Mouse (Mus musculus) embryonic facial prominence, embryonic 15.5 days (tissue): ENCODE results near the gene Gm20388. TPM values are rescaled to one million over a fixed set of nuclear protein-coding genes. Genes with fewer than 3 reads are reported as not detected.

ENCODE experiments used
- ATAC-seq: fragments of 200-750 bp; cut with Nextera tagmentation; 2 replicates; pipeline ENCODE4 v1.8.0; 2017; ENCODE audit warnings: low read depth, moderate TSS enrichment; ENCODE audit not compliant: insufficient number of reproducible peaks, low FRiP score, low TSS enrichment
- H3K27ac ChIP-seq: fragments of 300-500 bp; sonication (generic); replicated peaks from 2 replicates; pipeline ENCODE4 v1.5.1; 2015; ENCODE audit warnings: mild to moderate bottlenecking, inconsistent platforms
- H3K27me3 ChIP-seq: fragments of 300-500 bp; sonication (generic); 2 replicates; pipeline ENCODE4 v1.6.1; 2015; ENCODE audit warnings: inconsistent platforms
- H3K36me3 ChIP-seq: fragments of 300-500 bp; sonication (generic); 2 replicates; pipeline ENCODE4 v1.6.1; 2015; ENCODE audit warnings: mild to moderate bottlenecking, inconsistent platforms
- H3K4me1 ChIP-seq: fragments of 300-500 bp; sonication (generic); 2 replicates; pipeline ENCODE4 v1.6.1; 2015; ENCODE audit warnings: inconsistent platforms
- H3K4me2 ChIP-seq: fragments of 300-500 bp; sonication (generic); replicated peaks from 2 replicates; pipeline ENCODE4 v1.6.1; 2015; ENCODE audit warnings: mild to moderate bottlenecking, inconsistent platforms
- H3K4me3 ChIP-seq: fragments of 300-500 bp; sonication (generic); replicated peaks from 2 replicates; pipeline ENCODE4 v1.5.1; 2015; ENCODE audit warnings: mild to moderate bottlenecking, inconsistent platforms
- H3K9ac ChIP-seq: fragments of 300-500 bp; sonication (generic); 2 replicates; pipeline ENCODE4 v1.6.1; 2015; ENCODE audit warnings: inconsistent platforms
- H3K9me3 ChIP-seq: fragments of 300-500 bp; sonication (generic); replicated peaks from 2 replicates; pipeline ENCODE4 v1.6.1; 2016; ENCODE audit warnings: inconsistent platforms
- WGBS: fragments of 180-500 bp; shearing (Covaris S2); methylation state at CpG from one replicate; pipeline ENCODE4 v1.1.7; 2015; 5-methylcytosine and 5-hydroxymethylcytosine counted together
- polyA plus RNA-seq: library from polyadenylated mRNA; unstranded; fragments of >200 nt; fragmentation: Nextera tagmentation; extraction: Ambion mirVana; gene quantifications from 2 replicates; pipeline ENCODE4 v1.2.1, GENCODE M21; 2015

The Gm20388 gene
- polyA plus RNA-seq, 1 experiment from 2014 or later: 8.0 TPM

DNA sequence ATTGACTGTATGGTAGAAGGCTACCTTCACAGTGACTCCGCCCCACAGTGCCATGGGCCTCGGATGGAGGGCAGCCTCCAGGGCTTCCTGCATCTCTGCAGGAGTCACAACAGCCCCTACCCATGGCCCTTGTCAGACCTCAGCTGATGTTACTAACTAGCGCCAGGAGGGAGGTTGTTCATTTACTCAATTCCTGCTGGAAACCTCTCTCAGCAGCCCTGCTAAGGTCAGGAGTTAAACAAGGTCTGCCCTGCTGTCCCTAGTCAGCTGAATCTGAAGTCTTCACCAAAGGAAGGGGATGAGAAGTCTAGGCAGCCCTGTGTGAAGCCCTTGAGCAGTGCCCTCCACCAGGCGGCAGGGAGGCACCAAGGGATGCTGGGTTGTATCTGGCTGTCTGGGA lies 2160.6 kb downstream of the Gm20388 start:
- no peaks in the 10 kb centered on the region; the same call in 1 of the 2 replicates for H3K27me3 ChIP-seq
- ATAC-seq: no peak
- H3K27ac ChIP-seq: no peak overlapping the region
- no peak overlapping the region for H3K4me3 ChIP-seq
- no peak overlapping the region for H3K4me2 ChIP-seq
- H3K9me3 ChIP-seq: no peaks in the 10 kb centered on the region
- WGBS: 55% methylated on average over 4 of the region's 4 CpGs
- H3K9ac ChIP-seq: no peak overlapping the region
- no peaks in the 10 kb centered on the region for H3K36me3 ChIP-seq
- H3K4me1 ChIP-seq: peaks cover 3% of the 10 kb centered on the region

DNA sequence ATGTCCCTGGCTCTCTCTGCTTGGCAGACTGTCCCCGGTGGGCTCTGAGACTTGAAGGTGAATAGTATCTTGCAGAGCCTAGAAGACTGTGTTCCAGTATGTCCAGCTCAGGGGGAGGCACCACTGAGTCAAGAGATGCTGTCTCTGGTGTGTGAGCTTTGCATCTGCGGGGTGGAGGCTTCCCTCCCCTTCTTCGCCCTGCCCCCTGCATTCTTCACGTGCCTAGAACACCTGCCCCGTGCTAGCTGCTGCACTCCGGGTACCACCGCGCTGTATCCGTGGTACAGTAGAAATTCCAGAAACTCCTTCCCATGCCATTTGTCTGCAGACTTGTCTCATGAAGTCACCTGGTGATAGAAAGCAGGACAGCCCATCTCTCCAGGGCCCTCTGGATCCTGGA lies 2163.3 kb downstream of the Gm20388 start:
- 67% methylated on average over 9 of the region's 9 CpGs for WGBS
- Histone ChIP-seq H3K36me3 (no peaks in the 10 kb centered on the region), H3K27ac (no peak overlapping the region), H3K9ac (no peak overlapping the region), H3K4me3 (no peak overlapping the region), H3K4me2 (no peak overlapping the region), H3K4me1 (peaks cover 7% of the 10 kb centered on the region), H3K9me3 (no peaks in the 10 kb centered on the region), H3K27me3 (no peaks in the 10 kb centered on the region; the same call in none of the 2 replicates)
- ATAC-seq: no peak

DNA sequence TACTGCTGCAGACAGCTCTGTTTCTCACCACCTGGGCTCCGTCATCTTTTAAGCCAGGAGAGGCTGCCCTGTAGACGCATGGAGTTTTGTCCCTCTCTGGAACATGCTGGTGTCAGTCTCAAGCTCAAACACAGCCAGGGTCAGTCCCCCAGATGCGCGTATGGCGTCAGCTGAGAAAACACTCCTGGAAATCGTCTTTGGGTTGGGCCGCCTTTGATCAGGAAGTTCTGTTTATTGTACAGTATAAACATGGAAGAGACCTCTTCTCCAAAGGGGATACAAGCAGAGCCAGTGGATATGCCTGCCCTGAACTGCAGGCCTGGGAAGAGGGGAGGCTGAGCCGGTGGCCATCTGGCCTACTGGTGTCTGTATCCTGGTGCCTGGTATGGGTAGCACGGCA lies 2163.8 kb downstream of the Gm20388 start:
- WGBS: 70% methylated on average over 9 of the region's 9 CpGs
- no peak for ATAC-seq
- Histone ChIP-seq H3K4me1 (peaks cover 7% of the 10 kb centered on the region), H3K27ac (no peak overlapping the region), H3K4me3 (no peak overlapping the region), H3K36me3 (no peaks in the 10 kb centered on the region), H3K27me3 (no peaks in the 10 kb centered on the region; the same call in 1 of the 2 replicates), H3K9ac (no peak overlapping the region), H3K9me3 (no peaks in the 10 kb centered on the region), H3K4me2 (no peak overlapping the region)

DNA sequence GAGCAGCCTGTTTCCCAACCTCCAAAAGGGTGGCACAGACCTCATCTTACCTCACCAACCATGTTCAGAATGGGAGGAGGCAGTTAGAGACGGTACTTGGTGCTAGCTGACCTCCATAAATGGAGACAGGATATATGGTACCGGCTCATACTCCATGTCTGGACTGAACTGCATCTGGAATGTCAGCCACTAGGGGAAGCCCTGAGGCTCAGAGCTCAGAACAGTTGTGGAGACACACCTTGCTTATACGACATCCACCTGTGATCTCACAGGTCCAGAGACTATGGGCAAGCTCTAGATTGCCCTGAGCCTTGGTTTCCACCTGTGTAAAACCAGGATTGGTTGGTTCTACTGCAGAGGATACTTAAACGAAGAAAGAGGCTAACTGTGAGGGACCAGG lies 2164.3 kb downstream of the Gm20388 start:
- no peaks in the 10 kb centered on the region; the same call in 1 of the 2 replicates for H3K27me3 ChIP-seq
- no peak overlapping the region for H3K27ac ChIP-seq
- no peak for ATAC-seq
- H3K9ac ChIP-seq: no peak overlapping the region
- no peak overlapping the region for H3K4me2 ChIP-seq
- 70% methylated on average over 4 of the region's 4 CpGs for WGBS
- H3K4me3 ChIP-seq: no peak overlapping the region
- H3K36me3 ChIP-seq: no peaks in the 10 kb centered on the region
- H3K9me3 ChIP-seq: no peaks in the 10 kb centered on the region
- peaks cover 11% of the 10 kb centered on the region for H3K4me1 ChIP-seq

DNA sequence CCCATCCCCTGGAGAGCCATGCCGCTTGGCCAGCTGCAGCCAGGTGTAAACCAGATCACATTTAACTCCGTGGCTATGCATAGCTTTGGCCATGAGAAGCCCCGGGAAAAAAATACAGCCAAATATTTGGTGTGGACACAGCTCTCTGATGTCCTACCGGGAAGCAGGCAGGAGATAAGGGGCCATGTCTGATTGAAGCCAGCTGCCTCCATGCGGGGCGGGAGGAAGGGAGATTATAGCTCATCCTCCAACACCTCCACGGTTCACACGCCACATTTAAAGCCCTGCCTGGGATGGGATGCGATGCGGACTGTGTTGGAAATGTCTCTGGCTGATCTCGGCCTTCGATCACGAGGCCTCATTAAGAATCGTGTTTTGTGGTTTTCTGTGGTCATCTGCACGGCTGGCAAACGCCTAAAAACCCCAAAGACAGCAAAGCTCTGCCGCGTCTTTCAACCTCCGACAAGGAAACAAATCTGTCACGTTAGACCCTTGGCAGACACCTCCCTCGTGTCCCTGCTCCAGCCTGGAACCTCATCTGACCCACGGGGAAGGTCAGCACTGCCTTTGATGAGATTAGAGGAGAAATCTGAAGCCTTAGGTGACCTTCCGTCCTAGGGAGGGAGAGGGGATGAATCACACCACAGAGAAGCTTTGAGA lies 2165.7 kb downstream of the Gm20388 start:
- Histone ChIP-seq H3K4me2 (no peak overlapping the region), H3K9ac (no peak overlapping the region), H3K4me3 (no peak overlapping the region), H3K27me3 (no peaks in the 10 kb centered on the region; the same call in 1 of the 2 replicates), H3K27ac (no peak overlapping the region), H3K36me3 (no peaks in the 10 kb centered on the region), H3K4me1 (peaks cover 22% of the 10 kb centered on the region), H3K9me3 (no peaks in the 10 kb centered on the region)
- WGBS: 37% methylated on average over 23 of the region's 23 CpGs
- ATAC-seq: no peak

DNA sequence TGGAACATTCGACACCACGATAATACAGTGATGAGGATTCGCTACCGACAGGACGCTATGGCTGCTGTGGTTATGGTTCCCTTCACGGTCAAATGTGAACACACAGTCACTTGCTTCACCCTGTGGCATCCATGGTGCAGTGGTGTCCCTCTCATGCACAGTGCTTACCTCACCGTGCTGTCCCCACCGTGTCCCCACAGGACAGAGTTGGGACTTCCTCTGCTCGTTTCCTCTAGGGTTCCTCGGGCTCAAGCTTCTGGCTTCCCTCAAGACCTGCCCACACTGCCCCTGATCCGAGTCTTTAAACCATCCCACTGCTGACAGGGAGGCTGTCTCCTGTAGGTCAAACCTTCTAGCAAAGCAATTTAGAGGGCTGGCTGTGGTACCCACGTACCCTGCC lies 2167.7 kb downstream of the Gm20388 start:
- Histone ChIP-seq H3K4me2 (no peak overlapping the region), H3K27me3 (no peaks in the 10 kb centered on the region; the same call in 1 of the 2 replicates), H3K27ac (no peak overlapping the region), H3K9me3 (no peaks in the 10 kb centered on the region), H3K9ac (no peak overlapping the region), H3K4me3 (no peak overlapping the region), H3K4me1 (peaks cover 22% of the 10 kb centered on the region), H3K36me3 (no peaks in the 10 kb centered on the region)
- no peak for ATAC-seq
- 80% methylated on average over 12 of the region's 12 CpGs for WGBS

DNA sequence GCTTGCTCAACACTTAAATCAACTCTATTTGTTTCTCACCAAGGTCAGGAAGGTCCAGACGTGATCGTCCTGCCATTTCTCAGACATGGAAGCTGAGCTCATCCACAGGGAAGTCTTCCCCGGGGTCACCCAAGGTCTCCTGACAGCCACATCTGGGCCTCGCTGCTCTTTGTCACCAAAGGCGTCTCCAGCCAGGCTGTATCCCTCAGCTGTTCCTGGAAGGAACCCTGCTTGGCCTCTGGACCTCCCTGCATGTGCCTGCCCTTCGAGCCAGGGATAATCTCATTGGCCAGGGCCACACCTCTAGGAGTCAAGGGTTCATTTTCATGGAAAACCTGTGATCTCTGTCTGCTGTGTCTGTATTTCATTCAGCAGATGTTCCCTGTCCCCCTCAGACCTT lies 2168.5 kb downstream of the Gm20388 start:
- 70% methylated on average over 6 of the region's 6 CpGs for WGBS
- no peaks in the 10 kb centered on the region; the same call in 1 of the 2 replicates for H3K27me3 ChIP-seq

DNA sequence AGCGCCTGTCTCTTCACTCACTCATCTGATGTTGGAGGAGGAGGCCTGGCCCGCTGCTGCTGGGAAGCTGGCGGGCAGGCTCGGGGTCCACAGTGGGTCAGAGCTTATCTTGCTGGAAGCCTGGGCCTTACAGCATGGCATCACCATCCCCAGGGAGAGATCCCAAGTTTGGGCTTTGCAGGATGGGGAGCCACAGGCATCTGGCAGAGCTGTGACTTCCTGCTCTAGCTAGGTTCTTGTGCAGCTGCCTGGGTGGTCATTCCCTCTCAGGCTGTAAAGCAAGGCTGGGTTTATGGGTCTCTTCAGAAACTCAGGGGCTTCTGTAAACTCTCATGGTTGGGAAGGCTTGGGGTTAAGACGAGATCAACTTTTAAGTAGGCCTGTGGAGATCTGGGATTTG lies 2169.7 kb downstream of the Gm20388 start:
- H3K27me3 ChIP-seq: no peaks in the 10 kb centered on the region; the same call in 1 of the 2 replicates
- peaks cover 27% of the 10 kb centered on the region for H3K4me1 ChIP-seq
- no peak overlapping the region for H3K4me3 ChIP-seq
- no peak overlapping the region for H3K27ac ChIP-seq
- no peaks in the 10 kb centered on the region for H3K36me3 ChIP-seq
- no peaks in the 10 kb centered on the region for H3K9me3 ChIP-seq
- ATAC-seq: no peak
- WGBS: 67% methylated on average over 5 of the region's 5 CpGs
- no peak overlapping the region for H3K4me2 ChIP-seq
- no peak overlapping the region for H3K9ac ChIP-seq

More for the DNA sequence above, 2168.5 kb downstream of the Gm20388 start:
- H3K36me3 ChIP-seq: no peaks in the 10 kb centered on the region
- H3K4me3 ChIP-seq: no peak overlapping the region
- no peaks in the 10 kb centered on the region for H3K9me3 ChIP-seq
- no peak for ATAC-seq
- no peak overlapping the region for H3K9ac ChIP-seq
- H3K4me2 ChIP-seq: no peak overlapping the region
- no peak overlapping the region for H3K27ac ChIP-seq
- peaks cover 22% of the 10 kb centered on the region for H3K4me1 ChIP-seq

DNA sequence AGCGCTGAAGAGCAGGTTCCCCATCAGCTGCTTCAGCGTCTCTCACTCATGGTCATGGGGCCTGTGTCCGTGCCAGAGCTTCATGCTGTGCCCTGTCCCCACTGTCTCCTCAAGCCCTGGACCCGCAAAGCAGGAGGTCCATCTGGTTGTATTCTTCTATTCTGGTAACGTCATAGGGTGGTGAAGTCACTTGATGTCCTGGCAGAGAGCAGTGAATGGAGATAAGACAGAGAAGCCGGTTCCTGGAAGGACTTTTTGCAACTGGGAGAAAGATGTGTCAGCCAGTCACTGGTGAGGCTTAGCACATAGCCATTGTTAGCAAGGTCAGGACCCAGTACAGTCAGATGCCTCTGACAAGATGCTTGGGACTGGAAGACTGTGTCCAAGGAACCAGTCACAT lies 2172.8 kb downstream of the Gm20388 start:
- H3K4me1 ChIP-seq: peaks cover 23% of the 10 kb centered on the region
- WGBS: 91% methylated on average over 6 of the region's 6 CpGs
- no peak overlapping the region for H3K27ac ChIP-seq
- H3K4me3 ChIP-seq: no peak overlapping the region
- no peak overlapping the region for H3K9ac ChIP-seq
- ATAC-seq: no peak
- H3K36me3 ChIP-seq: no peaks in the 10 kb centered on the region
- no peak overlapping the region for H3K4me2 ChIP-seq
- H3K27me3 ChIP-seq: peaks cover 4% of the 10 kb centered on the region; the same call in 1 of the 2 replicates
- no peaks in the 10 kb centered on the region for H3K9me3 ChIP-seq

DNA sequence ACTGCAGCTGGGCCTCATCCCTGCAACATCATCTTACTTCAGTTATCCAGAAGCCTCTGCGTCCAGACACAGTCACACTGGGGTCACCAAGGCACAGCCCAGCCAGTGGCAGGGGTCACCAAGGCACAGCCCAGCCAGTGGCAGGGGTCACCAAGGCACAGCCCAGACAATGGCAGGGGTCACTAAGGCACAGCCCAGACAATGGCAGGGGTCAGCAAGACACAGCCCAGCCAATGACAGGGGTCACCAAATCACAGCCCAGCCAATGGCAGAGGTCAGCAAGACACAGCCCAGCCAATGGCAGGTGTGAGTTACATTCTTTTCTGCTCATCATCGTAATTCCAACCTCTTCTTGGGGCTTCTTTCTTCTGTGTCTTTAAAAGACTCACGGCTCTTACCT lies 2173.5 kb downstream of the Gm20388 start:
- Histone ChIP-seq H3K9ac (no peak overlapping the region), H3K27ac (no peak overlapping the region), H3K36me3 (no peaks in the 10 kb centered on the region), H3K4me1 (peaks cover 23% of the 10 kb centered on the region), H3K4me2 (no peak overlapping the region), H3K9me3 (no peaks in the 10 kb centered on the region), H3K4me3 (no peak overlapping the region), H3K27me3 (0 out of 2 replicates have a peak, but pooled peaks cover 4% of the 10 kb centered on the region)
- WGBS: 40% methylated on average over 3 of the region's 3 CpGs
- no peak for ATAC-seq

DNA sequence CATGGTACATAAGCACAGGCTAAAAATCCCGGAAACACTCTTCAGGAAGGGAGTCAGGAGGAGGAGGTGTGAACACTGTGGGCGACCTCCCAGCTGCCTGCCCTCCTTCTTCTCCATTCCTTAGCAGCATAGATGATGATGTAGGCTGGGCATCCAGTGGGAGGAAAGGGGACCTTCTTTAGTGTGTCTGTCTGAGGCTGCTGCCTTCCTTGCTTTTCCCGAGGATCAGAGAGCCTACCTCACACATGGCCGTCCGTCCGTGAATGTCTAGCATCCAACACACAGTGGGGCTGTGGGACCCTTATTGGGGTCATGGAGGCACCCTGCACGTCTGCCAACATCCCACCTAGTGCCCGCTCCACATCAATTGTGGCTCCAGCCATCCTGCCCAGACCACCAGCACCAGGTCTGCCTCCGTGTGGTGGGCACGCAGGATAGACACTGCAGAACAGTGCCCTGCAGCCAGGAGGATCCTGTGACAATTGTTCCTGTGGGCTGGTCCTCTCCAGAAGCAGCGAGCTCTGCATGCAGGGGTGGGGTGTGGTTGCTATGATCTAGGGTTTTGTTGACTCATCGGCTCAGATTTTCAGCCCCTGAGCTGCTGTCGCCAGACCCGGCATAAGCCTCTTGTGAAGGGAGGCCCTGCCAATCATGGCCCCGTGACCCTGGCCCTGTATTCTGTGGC lies 2174.2 kb downstream of the Gm20388 start:
- no peak for ATAC-seq
- Histone ChIP-seq H3K9me3 (no peaks in the 10 kb centered on the region), H3K4me3 (no peak overlapping the region), H3K4me1 (peaks cover 20% of the 10 kb centered on the region), H3K4me2 (no peak overlapping the region), H3K36me3 (no peaks in the 10 kb centered on the region), H3K27ac (no peak overlapping the region), H3K27me3 (0 out of 2 replicates have a peak, but pooled peaks cover 4% of the 10 kb centered on the region), H3K9ac (no peak overlapping the region)
- WGBS: 61% methylated on average over 15 of the region's 15 CpGs
